Mouse (Mus musculus) ES-Bruce4 (cell line): Measurements from ENCODE around the gene Cpsf4.
A peak's percentile ranks its signal among the peaks of the same experiment; 100 is the strongest.
"Not testable (repeated sequence)": the region's sequence is repeated elsewhere in the genome, so short reads cannot be mapped to it uniquely, and the experiment has no call there.

Experiments
- CTCF ChIP-seq: IDR thresholded peaks from one replicate; pipeline ENCODE4 v1.8.1; 2011; ENCODE audit warnings: low read depth, low read length
- POLR2A ChIP-seq: IDR thresholded peaks from one replicate; pipeline ENCODE4 v1.8.1; 2011; ENCODE audit warnings: low read length; ENCODE audit not compliant: insufficient read depth

DNA sequence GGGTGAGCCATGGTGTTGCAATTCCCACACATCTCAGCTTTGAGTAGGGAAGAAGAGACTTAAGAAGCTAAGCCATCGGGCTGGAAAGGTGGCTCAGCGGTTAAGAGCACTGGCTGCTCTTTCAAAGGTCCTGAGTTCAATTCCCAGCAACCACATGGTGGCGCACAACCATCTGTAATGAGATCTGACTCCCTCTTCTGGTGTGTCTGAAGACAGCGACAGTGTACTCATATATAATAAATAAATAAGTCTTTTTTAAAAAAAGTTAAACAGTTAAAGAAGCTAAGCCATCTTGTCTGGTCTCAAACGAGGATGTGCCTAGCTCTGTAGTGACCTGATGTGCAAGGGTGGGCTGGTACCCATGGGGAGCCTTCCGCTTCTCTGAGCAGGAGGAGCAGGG is 33.7 kb upstream of the Cpsf4 start:
- TF ChIP-seq POLR2A: not testable (repeated sequence)
- TF ChIP-seq CTCF: peak; percentile 10
